Mouse (Mus musculus) urinary bladder, postnatal 0 days (tissue): ENCODE measurements around the gene Epha5. TPM values are rescaled to one million over a fixed set of nuclear protein-coding genes. Genes with fewer than 3 reads are reported as not detected.

ENCODE experiments used
- polyA plus RNA-seq: library from polyadenylated mRNA; unstranded; fragments of >200 nt; fragmentation: Nextera tagmentation; extraction: Ambion mirVana; gene quantifications from 2 replicates; pipeline ENCODE4 v1.2.1, GENCODE M21; 2015

Epha5 gene
- polyA plus RNA-seq = 0.16 and 0.25 TPM in 2 replicates

GRCm38 (mm10) chr5:84417062-84417879 lies at the start of gene Epha5:
Gene Epha5, minus strand, starts transcription at chr5:84417382.

